Comparison of ENCODE assay signal across 26 mouse cellular contexts in the genomic region with DNA sequence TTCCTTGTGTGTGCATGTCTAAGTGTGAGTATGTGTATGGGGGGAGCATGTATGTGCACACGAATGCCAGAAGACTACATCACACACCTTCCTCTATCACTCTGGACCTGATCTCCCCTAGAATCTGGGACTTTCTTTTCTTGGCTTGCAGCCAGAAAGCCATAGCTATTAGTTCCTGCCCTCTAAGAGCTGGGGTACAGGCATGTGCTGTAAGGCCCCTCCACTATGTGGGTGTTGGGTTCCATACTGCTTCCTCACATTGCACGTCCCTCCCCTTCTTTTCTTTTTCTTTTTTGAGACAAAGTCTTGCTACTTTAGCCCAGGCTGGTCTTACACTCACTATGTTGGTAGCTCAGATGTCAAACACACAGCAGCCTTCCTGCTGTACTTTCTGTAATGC. TPM values are rescaled to one million over a fixed set of nuclear protein-coding genes. Genes with fewer than 3 reads are reported as not detected.
DNase-seq lines count a peak whose midpoint lies in the region; ATAC-seq lines count a peak whose summit lies in the region.
"Had no signal": no experiment of that assay in that cellular context is flagged by ENCODE, and none has a peak within 500 bp of the region (broad histone marks: within the 10 kb centered on the region; RNA-seq: fewer than 3 reads in every experiment).

No protein-coding gene starts in this region.

- no peaks in the 10 kb centered on the region for H3K4me1 ChIP-seq in embryonic facial prominence, embryonic 11.5 days (ENCODE audit: control insufficient read depth, insufficient read depth, low read length)
- H3K4me1 ChIP-seq in embryonic facial prominence, embryonic 10.5 days, result no peaks in the 10 kb centered on the region
- no peaks in the 10 kb centered on the region for H3K4me1 ChIP-seq in embryonic facial prominence, embryonic 14.5 days (ENCODE audit: control insufficient read depth, insufficient read depth, low read length)
- H3K4me1 ChIP-seq: embryonic facial prominence, embryonic 15.5 days; forebrain, embryonic 10.5 days; forebrain, embryonic 12.5 days had no signal

- H3K27ac ChIP-seq in embryonic facial prominence, embryonic 11.5 days (replicated peaks; ENCODE audit: low read depth, low read length), result no peak overlapping the region
- H3K27ac ChIP-seq in embryonic facial prominence, embryonic 10.5 days (replicated peaks), result no peak overlapping the region
- H3K27ac ChIP-seq in embryonic facial prominence, embryonic 14.5 days (replicated peaks; ENCODE audit: low read depth, low read length), result no peak overlapping the region
- H3K27ac ChIP-seq: embryonic facial prominence, embryonic 15.5 days; forebrain, embryonic 10.5 days; forebrain, embryonic 12.5 days had no signal

- no peak overlapping the region for H3K4me3 ChIP-seq in embryonic facial prominence, embryonic 11.5 days (ENCODE audit: low read depth, low read length)
- no peak overlapping the region for H3K4me3 ChIP-seq in embryonic facial prominence, embryonic 10.5 days
- H3K4me3 ChIP-seq in embryonic facial prominence, embryonic 14.5 days (ENCODE audit: low read depth, low read length), result no peak overlapping the region
- H3K4me3 ChIP-seq: embryonic facial prominence, embryonic 15.5 days; erythroblast, embryonic 14.5 days; forebrain, embryonic 10.5 days; forebrain, embryonic 12.5 days had no signal

- H3K9ac ChIP-seq in embryonic facial prominence, embryonic 11.5 days (replicated peaks; ENCODE audit: low read length), result no peak overlapping the region
- H3K9ac ChIP-seq in embryonic facial prominence, embryonic 14.5 days (ENCODE audit: low read depth, low read length), result no peak overlapping the region
- H3K9ac ChIP-seq: embryonic facial prominence, embryonic 15.5 days; forebrain, embryonic 12.5 days had no signal

- ATAC-seq in embryonic facial prominence, embryonic 11.5 days (replicated peaks; ENCODE audit: insufficient number of reproducible peaks, low FRiP score, low TSS enrichment, low read depth), result 0 out of 2 replicates have a peak, but pooled peaks have one; percentile 31
- ATAC-seq in embryonic facial prominence, embryonic 14.5 days (ENCODE audit: low read depth), result peak; percentile 68; the same call in 1 of the 2 replicates
- ATAC-seq: CD4-positive, CD25-positive, alpha-beta regulatory T cell, adult 4 months; forebrain, embryonic 14.5 days; forebrain, embryonic 16.5 days had no signal

- no peaks in the 10 kb centered on the region for H3K9me3 ChIP-seq in embryonic facial prominence, embryonic 11.5 days (replicated peaks; ENCODE audit: control insufficient read depth, low read length)
- no peaks in the 10 kb centered on the region for H3K9me3 ChIP-seq in embryonic facial prominence, embryonic 10.5 days
- H3K9me3 ChIP-seq in embryonic facial prominence, embryonic 14.5 days (ENCODE audit: control insufficient read depth, low read length), result no peaks in the 10 kb centered on the region
- H3K9me3 ChIP-seq: embryonic facial prominence, embryonic 15.5 days; forebrain, embryonic 10.5 days; forebrain, embryonic 12.5 days had no signal

- H3K4me2 ChIP-seq in embryonic facial prominence, embryonic 11.5 days (ENCODE audit: low read depth, low read length), result no peak overlapping the region
- no peak overlapping the region for H3K4me2 ChIP-seq in embryonic facial prominence, embryonic 14.5 days (ENCODE audit: low read depth, low read length)
- H3K4me2 ChIP-seq: embryonic facial prominence, embryonic 15.5 days; forebrain, embryonic 12.5 days had no signal

- H3K27me3 ChIP-seq in embryonic facial prominence, embryonic 11.5 days (ENCODE audit: control insufficient read depth, insufficient read depth, low read length), result no peaks in the 10 kb centered on the region
- no peaks in the 10 kb centered on the region for H3K27me3 ChIP-seq in embryonic facial prominence, embryonic 10.5 days (replicated peaks; ENCODE audit: low read depth, poor library complexity, severe bottlenecking)
- H3K27me3 ChIP-seq in embryonic facial prominence, embryonic 14.5 days (replicated peaks; ENCODE audit: control insufficient read depth, insufficient read depth, low read length), result no peaks in the 10 kb centered on the region
- H3K27me3 ChIP-seq: CH12.LX; embryonic facial prominence, embryonic 15.5 days; forebrain, embryonic 12.5 days had no signal

- DNase-seq in embryonic facial prominence, embryonic 11.5 days (ENCODE audit: low spot score), result no peak
- DNase-seq in embryonic facial prominence, embryonic 10.5 days (ENCODE audit: low spot score), result no peak
- no peak for DNase-seq in embryonic facial prominence, embryonic 14.5 days (ENCODE audit: low spot score)
- no peak for DNase-seq in thymus, postnatal 4 days
- DNase-seq in kidney, adult 11 months, result no peak
- DNase-seq: adrenal gland, adult 2 months; adrenal gland, postnatal 10 days; adrenal gland, postnatal 25 days; B cell, adult 2 months; cerebellum, adult 11 months; cerebellum, adult 18-20 months; cerebellum, adult 8-10 months; cerebellum, adult 9-11 months; cerebellum, postnatal 14 days; cerebellum, postnatal 36 days; embryo, embryonic 11 days had no signal

- WGBS in embryonic facial prominence, embryonic 11.5 days, result 80% methylated on average over 2 of the region's 2 CpGs
- 84% methylated on average over 2 of the region's 2 CpGs for whole genome bisulfite sequencing in embryonic facial prominence, embryonic 10.5 days
- WGBS in embryonic facial prominence, embryonic 14.5 days, result 77% methylated on average over 2 of the region's 2 CpGs

- H3K36me3 ChIP-seq in embryonic facial prominence, embryonic 11.5 days (replicated peaks; ENCODE audit: control insufficient read depth, insufficient read depth, low read depth, low read length), result no peaks in the 10 kb centered on the region
- no peaks in the 10 kb centered on the region for H3K36me3 ChIP-seq in embryonic facial prominence, embryonic 10.5 days (replicated peaks)
- no peaks in the 10 kb centered on the region for H3K36me3 ChIP-seq in embryonic facial prominence, embryonic 14.5 days (ENCODE audit: control insufficient read depth, insufficient read depth, low read length)
- H3K36me3 ChIP-seq: embryonic facial prominence, embryonic 15.5 days; forebrain, embryonic 10.5 days; forebrain, embryonic 12.5 days had no signal

RNA-seq across cellular contexts. Expression of a gene that starts 7.8 kb away (rescaled TPM):
- polyA plus RNA-seq in embryonic facial prominence, embryonic 11.5 days (2014; fragmentation: Nextera tagmentation; extraction: Ambion mirVana), result not detected in 2 replicates
- not detected in 2 replicates for polyA plus RNA-seq in embryonic facial prominence, embryonic 10.5 days (2016; fragmentation: Nextera tagmentation; extraction: Ambion mirVana)
- 0.17 TPM in 1 of 2 replicates, not detected in the other for polyA plus RNA-seq in embryonic facial prominence, embryonic 14.5 days (2014; fragmentation: Nextera tagmentation; extraction: Ambion mirVana)
- polyA plus RNA-seq: brain, embryonic 14.5 days; CD4-positive, CD25-positive, alpha-beta regulatory T cell, adult 4 months; embryonic facial prominence, embryonic 15.5 days; erythroblast, embryonic 14.5 days; forebrain, embryonic 10.5 days; forebrain, embryonic 12.5 days; forebrain, embryonic 14.5 days; forebrain, embryonic 16.5 days; frontal cortex, adult 2 months had no signal

RNA-seq across cellular contexts. Expression of a gene that starts 8.5 kb away (rescaled TPM):
- polyA plus RNA-seq in embryonic facial prominence, embryonic 11.5 days (2014; fragmentation: Nextera tagmentation; extraction: Ambion mirVana), result 206 and 240 TPM in 2 replicates
- polyA plus RNA-seq in embryonic facial prominence, embryonic 10.5 days (2016; fragmentation: Nextera tagmentation; extraction: Ambion mirVana), result 450 and 455 TPM in 2 replicates
- 151 and 156 TPM in 2 replicates for polyA plus RNA-seq in embryonic facial prominence, embryonic 14.5 days (2014; fragmentation: Nextera tagmentation; extraction: Ambion mirVana)

RNA-seq across cellular contexts. Expression of a gene that starts 33.0 kb away (rescaled TPM):
- polyA plus RNA-seq in embryonic facial prominence, embryonic 11.5 days (2014; fragmentation: Nextera tagmentation; extraction: Ambion mirVana), result not detected in 2 replicates
- 0.35 TPM in 1 of 2 replicates, not detected in the other for polyA plus RNA-seq in embryonic facial prominence, embryonic 10.5 days (2016; fragmentation: Nextera tagmentation; extraction: Ambion mirVana)
- 0.25 and 0.29 TPM in 2 replicates for polyA plus RNA-seq in embryonic facial prominence, embryonic 14.5 days (2014; fragmentation: Nextera tagmentation; extraction: Ambion mirVana)
- polyA plus RNA-seq: forebrain, embryonic 10.5 days; forebrain, embryonic 14.5 days had no signal

RNA-seq across cellular contexts. Expression of a gene that starts 44.0 kb away (rescaled TPM):
- polyA plus RNA-seq in embryonic facial prominence, embryonic 11.5 days (2014; fragmentation: Nextera tagmentation; extraction: Ambion mirVana), result 172 and 187 TPM in 2 replicates
- polyA plus RNA-seq in embryonic facial prominence, embryonic 10.5 days (2016; fragmentation: Nextera tagmentation; extraction: Ambion mirVana), result 248 and 267 TPM in 2 replicates
- 273 and 291 TPM in 2 replicates for polyA plus RNA-seq in embryonic facial prominence, embryonic 14.5 days (2014; fragmentation: Nextera tagmentation; extraction: Ambion mirVana)
